In genomic region chr13:21734906-21735767, GRCm38 (mm10) we compare ENCODE assay signal across 8 mouse cellular contexts. TPM values are rescaled to one million over a fixed set of nuclear protein-coding genes. Genes with fewer than 3 reads are reported as not detected.
DNase-seq lines count a peak whose midpoint lies in the region; ATAC-seq and TF ChIP-seq lines count a peak whose summit lies in the region.
"Not testable (repeated sequence)": the region's sequence is repeated elsewhere in the genome, so short reads cannot be mapped to it uniquely, and the experiment has no call there.

Hist1h4j (plus strand) TSS chr13:21735064.

- H3K4me2 ChIP-seq in embryonic facial prominence, embryonic 15.5 days (replicated peaks), result peak within 1 kb of the TSS; percentile 64
- H3K4me2 ChIP-seq in heart, embryonic 12.5 days, result peak within 1 kb of the TSS; percentile 77
- H3K4me2 ChIP-seq in kidney, embryonic 16.5 days (replicated peaks; ENCODE audit: low read depth, low read length), result peak within 1 kb of the TSS; percentile 67
- peak within 1 kb of the TSS; percentile 71 for H3K4me2 ChIP-seq in liver, embryonic 11.5 days
- peak within 1 kb of the TSS; percentile 97 for H3K4me2 ChIP-seq in myocyte (ENCODE audit: low read depth)

- under 1% methylated on average over 49 of the region's 56 CpGs for WGBS in embryonic facial prominence, embryonic 15.5 days
- WGBS in heart, embryonic 12.5 days, result under 1% methylated on average over 46 of the region's 56 CpGs
- under 1% methylated on average over 43 of the region's 56 CpGs for WGBS in kidney, embryonic 16.5 days
- under 1% methylated on average over 41 of the region's 56 CpGs for WGBS in liver, embryonic 11.5 days

- not testable (repeated sequence) for H3K79me2 ChIP-seq in myocyte (ENCODE audit: control insufficient read depth, insufficient read depth)

- peak within 1 kb of the TSS; percentile 47 for H3ac ChIP-seq in myocyte (ENCODE audit: control insufficient read depth, insufficient read length)

- 0 out of 2 replicates have a peak, but pooled peaks have one; percentile 21 for TF ChIP-seq POLR2A in bone marrow macrophage, adult 2 months (IDR thresholded peaks at IDR 0.05; ENCODE audit: borderline replicate concordance, low read depth, low read length)
- TF ChIP-seq POLR2A in myocyte (IDR thresholded peaks at IDR 0.05; ENCODE audit: insufficient read length, low read depth), result peak; percentile 84

- H3K9ac ChIP-seq in embryonic facial prominence, embryonic 15.5 days, result peak within 1 kb of the TSS; percentile 45
- H3K9ac ChIP-seq in heart, embryonic 12.5 days, result peak within 1 kb of the TSS; percentile 77
- H3K9ac ChIP-seq in kidney, embryonic 16.5 days (replicated peaks; ENCODE audit: low read length), result peak within 1 kb of the TSS; percentile 82
- peak within 1 kb of the TSS; percentile 86 for H3K9ac ChIP-seq in liver, embryonic 11.5 days (ENCODE audit: low read depth, low read length)

- H3K36me3 ChIP-seq in embryonic facial prominence, embryonic 15.5 days; heart, embryonic 12.5 days; kidney, embryonic 16.5 days (ENCODE audit: insufficient read depth, low read length); liver, embryonic 11.5 days (ENCODE audit: control insufficient read depth, insufficient read depth, low read length); myocyte (ENCODE audit: control insufficient read depth, insufficient read depth): not testable (repeated sequence)

- H3K27me3 ChIP-seq in embryonic facial prominence, embryonic 15.5 days; heart, embryonic 12.5 days (replicated peaks); kidney, embryonic 16.5 days (ENCODE audit: insufficient read depth, low read length); liver, embryonic 11.5 days (replicated peaks; ENCODE audit: control insufficient read depth, insufficient read depth, low read length); myocyte (ENCODE audit: control insufficient read depth, insufficient read depth, insufficient read length): not testable (repeated sequence)

- peak; percentile 94 for DNase-seq in A20 (ENCODE audit: low read depth, low spot score)
- DNase-seq in liver, embryonic 11.5 days (ENCODE audit: low spot score), result peak; percentile 95
- DNase-seq in spleen, postnatal 4 days (ENCODE audit: low spot score in 2 of 2), result peak; percentile 87 to 92

- peak within 1 kb of the TSS; percentile 68 for H3K4me3 ChIP-seq in bone marrow macrophage, adult 2 months (ENCODE audit: insufficient read depth, low read length)
- peak within 1 kb of the TSS; percentile 52 for H3K4me3 ChIP-seq in embryonic facial prominence, embryonic 15.5 days (replicated peaks)
- peak within 1 kb of the TSS; percentile 59 for H3K4me3 ChIP-seq in heart, embryonic 12.5 days
- H3K4me3 ChIP-seq in kidney, embryonic 16.5 days (ENCODE audit: low read length), result peak within 1 kb of the TSS; percentile 61
- H3K4me3 ChIP-seq in liver, embryonic 11.5 days (ENCODE audit: low read depth, low read length), result peak within 1 kb of the TSS; percentile 51
- peak within 1 kb of the TSS; percentile 37 for H3K4me3 ChIP-seq in myocyte

- peaks cover 12% of the 10 kb centered on the region for H3K4me1 ChIP-seq in bone marrow macrophage, adult 2 months (ENCODE audit: control insufficient read depth, insufficient read depth, low read length)
- not testable (repeated sequence) for H3K4me1 ChIP-seq in embryonic facial prominence, embryonic 15.5 days; heart, embryonic 12.5 days (replicated peaks); liver, embryonic 11.5 days (replicated peaks; ENCODE audit: control insufficient read depth, insufficient read depth, low read length)
- H3K4me1 ChIP-seq in kidney, embryonic 16.5 days (ENCODE audit: insufficient read depth, low read length), result peaks cover 12% of the 10 kb centered on the region; the same call in 1 of the 2 replicates

- not testable (repeated sequence) for H3K9me3 ChIP-seq in embryonic facial prominence, embryonic 15.5 days (replicated peaks); heart, embryonic 12.5 days (replicated peaks); kidney, embryonic 16.5 days (ENCODE audit: low read length); liver, embryonic 11.5 days (ENCODE audit: control insufficient read depth, low read length)

- peak; percentile 91 for ATAC-seq in embryonic facial prominence, embryonic 15.5 days (ENCODE audit: insufficient number of reproducible peaks, low FRiP score, low TSS enrichment, low read depth)
- ATAC-seq in heart, embryonic 12.5 days (ENCODE audit: insufficient number of reproducible peaks, low FRiP score), result peak; percentile 87
- ATAC-seq in kidney, embryonic 16.5 days (ENCODE audit: low FRiP score, low TSS enrichment), result peak; percentile 94
- peak; percentile 90 for ATAC-seq in liver, embryonic 11.5 days (replicated peaks; ENCODE audit: low FRiP score)

- not testable (repeated sequence) for TF ChIP-seq CTCF in bone marrow macrophage, adult 2 months (IDR thresholded peaks at IDR 0.05; ENCODE audit: low read depth, low read length)

- peak within 1 kb of the TSS; percentile 77 for H3K27ac ChIP-seq in bone marrow macrophage, adult 2 months (ENCODE audit: insufficient read depth, low read depth, low read length)
- H3K27ac ChIP-seq in embryonic facial prominence, embryonic 15.5 days (replicated peaks), result peak within 1 kb of the TSS; percentile 97
- peak within 1 kb of the TSS; percentile 94 for H3K27ac ChIP-seq in heart, embryonic 12.5 days (ENCODE audit: poor library complexity, severe bottlenecking)
- peak within 1 kb of the TSS; percentile 98 for H3K27ac ChIP-seq in kidney, embryonic 16.5 days (ENCODE audit: low read length)
- peak within 1 kb of the TSS; percentile 99 for H3K27ac ChIP-seq in liver, embryonic 11.5 days (ENCODE audit: low read depth, low read length)

TF ChIP-seq in myocyte, 11 proteins besides CTCF, POLR2A, EP300 and RAD21:
- peak; percentile 96 for TF ChIP-seq POLR2AphosphoS2 (IDR thresholded peaks at IDR 0.05; ENCODE audit: insufficient read length, low read depth)
- TF ChIP-seq E2F4 (IDR thresholded peaks at IDR 0.05; ENCODE audit: insufficient read depth), result peak; percentile 42

RNA-seq across cellular contexts. Expression of gene Hist1h4j, which starts in this region (rescaled TPM):
- polyA plus RNA-seq in bone marrow macrophage, adult 2 months (2012; ENCODE audit: insufficient read depth, insufficient read length, missing spikeins), result 1.8 and 2.7 TPM in 2 replicates
- polyA plus RNA-seq in embryonic facial prominence, embryonic 15.5 days (2015; fragmentation: Nextera tagmentation; extraction: Ambion mirVana), result 1.7 and 1.9 TPM in 2 replicates
- 0.31 and 0.68 TPM in 2 replicates for polyA plus RNA-seq in heart, embryonic 12.5 days (2016; fragmentation: Nextera tagmentation; extraction: Ambion mirVana)
- polyA plus RNA-seq in kidney, embryonic 16.5 days (2015; fragmentation: Nextera tagmentation; extraction: Ambion mirVana), result 1.4 and 1.6 TPM in 2 replicates
- polyA plus RNA-seq in liver, embryonic 11.5 days (2014; fragmentation: Nextera tagmentation; extraction: Ambion mirVana), result 0.80 and 1.1 TPM in 2 replicates
- polyA plus RNA-seq in myocyte (2012; fragmentation: generic; extraction: Trizol), result 1.3 TPM

Comparison
In these comparisons a context has a peak if more than half of its experiments do, and no peak if none do; other contexts are left out.
1. Peak in every context shown above with its lines: DNase-seq, ATAC-seq, H3K4me3 ChIP-seq and H3K27ac ChIP-seq.
2. Peak in ATAC-seq, H3K4me3 ChIP-seq, H3K27ac ChIP-seq, H3K9ac ChIP-seq and H3K4me2 ChIP-seq in heart, embryonic 12.5 days; RNA of the gene not detected or under 1 TPM.